Mouse (Mus musculus) ES-Bruce4 (cell line): ENCODE measurements around the gene Eif3l.

Source experiments
- CTCF ChIP-seq: IDR thresholded peaks from one replicate; pipeline ENCODE4 v1.8.1; 2011; ENCODE audit warnings: low read depth, low read length
- EP300 ChIP-seq: IDR thresholded peaks from 2 replicates; pipeline ENCODE4 v1.6.1; 2011; ENCODE audit warnings: low read depth, low read length; ENCODE audit not compliant: insufficient read depth
- POLR2A ChIP-seq: IDR thresholded peaks from one replicate; pipeline ENCODE4 v1.8.1; 2011; ENCODE audit warnings: low read length; ENCODE audit not compliant: insufficient read depth

GRCm38 (mm10) chr15:79100391-79100790, 25.4 kb downstream of the Eif3l start:
- TF ChIP-seq EP300 (no peak), CTCF (no peak), POLR2A (no peak)
